Comparison of ENCODE assay signal across 22 mouse cellular contexts in genomic region chr10:37589889-37590288, GRCm38 (mm10).
A peak's percentile ranks its signal among the peaks of the same experiment; 100 is the strongest.
DNase-seq lines count a peak whose midpoint lies in the region; ATAC-seq lines count a peak whose summit lies in the region.
"Had no signal": no experiment of that assay in that cellular context is flagged by ENCODE, and none has a peak within 500 bp of the region (broad histone marks: within the 10 kb centered on the region; RNA-seq: fewer than 3 reads in every experiment).

No protein-coding gene starts in this region.

- no peaks in the 10 kb centered on the region for H3K27me3 ChIP-seq in forebrain, embryonic 14.5 days (replicated peaks; ENCODE audit: control insufficient read depth, insufficient read depth, low read length)
- no peaks in the 10 kb centered on the region for H3K27me3 ChIP-seq in forebrain, embryonic 16.5 days (replicated peaks; ENCODE audit: control insufficient read depth, insufficient read depth, low read length)
- H3K27me3 ChIP-seq: forebrain, embryonic 15.5 days; heart, embryonic 15.5 days; limb, embryonic 15.5 days; liver, embryonic 15.5 days had no signal

- no peaks in the 10 kb centered on the region for H3K36me3 ChIP-seq in forebrain, embryonic 14.5 days (ENCODE audit: control insufficient read depth, insufficient read depth, low read length)
- no peaks in the 10 kb centered on the region for H3K36me3 ChIP-seq in forebrain, embryonic 16.5 days (ENCODE audit: control insufficient read depth, insufficient read depth)
- H3K36me3 ChIP-seq: forebrain, embryonic 15.5 days; heart, embryonic 15.5 days; limb, embryonic 15.5 days; liver, embryonic 15.5 days had no signal

- 58% methylated on average over 2 of the region's 2 CpGs for WGBS in forebrain, embryonic 14.5 days
- WGBS in forebrain, embryonic 16.5 days = 56% methylated on average over 2 of the region's 2 CpGs

- H3K4me1 ChIP-seq in forebrain, embryonic 14.5 days (ENCODE audit: control insufficient read depth, insufficient read depth, low read length) = no peaks in the 10 kb centered on the region
- 0 out of 2 replicates have a peak, but pooled peaks cover 2% of the 10 kb centered on the region for H3K4me1 ChIP-seq in forebrain, embryonic 16.5 days (replicated peaks; ENCODE audit: control insufficient read depth, insufficient read depth, low read length)
- H3K4me1 ChIP-seq: heart, embryonic 15.5 days; limb, embryonic 15.5 days; liver, embryonic 15.5 days had no signal

- H3K9me3 ChIP-seq in forebrain, embryonic 14.5 days (replicated peaks; ENCODE audit: control insufficient read depth, low read length) = no peaks in the 10 kb centered on the region
- H3K9me3 ChIP-seq in forebrain, embryonic 16.5 days (ENCODE audit: control insufficient read depth, low read length) = no peaks in the 10 kb centered on the region
- H3K9me3 ChIP-seq: forebrain, embryonic 15.5 days; heart, embryonic 15.5 days; limb, embryonic 15.5 days; liver, embryonic 15.5 days had no signal

- ATAC-seq in forebrain, embryonic 14.5 days = no peak
- no peak for ATAC-seq in forebrain, embryonic 16.5 days
- ATAC-seq: CD4-positive, CD25-positive, alpha-beta regulatory T cell, adult 4 months; forebrain, embryonic 15.5 days; hindbrain, embryonic 16.5 days; intestine, postnatal 0 days; midbrain, embryonic 16.5 days had no signal

- H3K27ac ChIP-seq in forebrain, embryonic 14.5 days (ENCODE audit: low read depth, low read length) = no peak overlapping the region
- no peak overlapping the region for H3K27ac ChIP-seq in forebrain, embryonic 16.5 days (ENCODE audit: low read length)
- H3K27ac ChIP-seq: forebrain, embryonic 15.5 days; heart, embryonic 15.5 days; kidney, postnatal 0 days; limb, embryonic 15.5 days; liver, embryonic 15.5 days had no signal

- DNase-seq in forebrain, embryonic 14.5 days (ENCODE audit: low spot score) = peak; percentile 27
- peak; percentile 24 for DNase-seq in MN1 (ENCODE audit: low spot score)
- DNase-seq in cerebellum, adult 11 months = peak; percentile 30
- DNase-seq in cerebellum, postnatal 10 days = peak; percentile 82 to 83
- no peak for DNase-seq in embryo, embryonic 10 days (ENCODE audit: low spot score)
- DNase-seq in right cerebral cortex, adult 2 months (ENCODE audit: low spot score in 2 of 2) = no peak
- DNase-seq: gastrocnemius, postnatal 36 days; heart, postnatal 4 days; layer of hippocampus, postnatal 36 days; lung, postnatal 14 days; retina, postnatal 1 day; thymus, postnatal 14 days had no signal

- H3K9ac ChIP-seq in forebrain, embryonic 14.5 days (ENCODE audit: low read length) = no peak overlapping the region
- no peak overlapping the region for H3K9ac ChIP-seq in forebrain, embryonic 16.5 days (replicated peaks; ENCODE audit: low read depth, low read length)
- H3K9ac ChIP-seq: forebrain, embryonic 15.5 days; heart, embryonic 15.5 days; limb, embryonic 15.5 days; liver, embryonic 15.5 days had no signal

- no peak overlapping the region for H3K4me3 ChIP-seq in forebrain, embryonic 14.5 days (ENCODE audit: low read depth, low read length)
- no peak overlapping the region for H3K4me3 ChIP-seq in forebrain, embryonic 16.5 days (replicated peaks; ENCODE audit: low read length)
- H3K4me3 ChIP-seq: forebrain, embryonic 15.5 days; heart, embryonic 15.5 days; limb, embryonic 15.5 days; liver, embryonic 15.5 days had no signal

- no peak overlapping the region for H3K4me2 ChIP-seq in forebrain, embryonic 14.5 days (ENCODE audit: low read length)
- H3K4me2 ChIP-seq in forebrain, embryonic 16.5 days (ENCODE audit: low read length) = no peak overlapping the region
- H3K4me2 ChIP-seq: forebrain, embryonic 15.5 days; heart, embryonic 15.5 days; limb, embryonic 15.5 days; liver, embryonic 15.5 days had no signal

Comparison
In these comparisons a context has a peak if more than half of its experiments do, and no peak if none do; other contexts are left out.
1. DNase-seq: peak in forebrain, embryonic 14.5 days (single experiment), MN1 (single experiment), cerebellum, adult 11 months (single experiment) and cerebellum, postnatal 10 days (2 of 2); none in embryo, embryonic 10 days (single experiment) and right cerebral cortex, adult 2 months (0 of 2).